Mouse (Mus musculus) neutrophil, adult 5-6 weeks (primary cell): Measurements from ENCODE around the gene Herpud1. TPM values are rescaled to one million over a fixed set of nuclear protein-coding genes. Genes with fewer than 3 reads are reported as not detected.
A peak's percentile ranks its signal among the peaks of the same experiment; 100 is the strongest.
"Not testable (repeated sequence)": the region's sequence is repeated elsewhere in the genome, so short reads cannot be mapped to it uniquely, and the experiment has no call there.

ENCODE experiments used
- ATAC-seq: fragments of 151-379, 151-347 bp; 2 replicates; pipeline ENCODE4 v1.8.0; 2017; ENCODE audit warnings: mild to moderate bottlenecking, moderate TSS enrichment; ENCODE audit not compliant: insufficient number of reproducible peaks, poor library complexity, low FRiP score, severe bottlenecking; ENCODE audit errors: extremely low read depth
- total RNA-seq: library from RNA; stranded (forward); fragments of 200-1000 nt; gene quantifications from 2 replicates; pipeline ENCODE4 v1.2.3, GENCODE M21; 2017

The Herpud1 gene
- total RNA-seq, 1 experiment from 2014 or later, result 154 TPM

GRCm38 (mm10) chr8:94396964-94397657 is 10.9 kb downstream of the Herpud1 start:
- peak; percentile 71 for ATAC-seq

DNA sequence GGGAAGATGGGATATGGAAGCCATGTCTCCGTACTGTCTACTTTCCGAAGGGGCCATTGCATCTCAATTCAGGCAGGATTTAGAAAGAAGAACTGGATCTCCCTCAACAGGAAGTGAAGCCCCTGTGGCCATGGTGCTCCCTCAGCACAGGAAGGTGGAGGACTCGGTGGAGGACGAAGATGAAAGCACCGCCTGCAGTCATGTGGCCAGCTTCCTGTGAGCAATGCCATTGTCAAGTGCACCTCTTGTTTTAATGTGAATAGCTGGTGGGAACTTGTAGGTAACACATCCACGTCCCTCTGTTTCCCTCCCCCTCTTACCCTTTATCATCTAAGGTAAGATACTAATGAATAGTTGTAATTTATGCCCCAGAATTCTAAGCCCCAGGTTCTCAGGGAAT is 12.3 kb downstream of the Herpud1 start:
- ATAC-seq, result no peak

GRCm38 (mm10) chr8:94399361-94399953 is 13.2 kb downstream of the Herpud1 start:
- ATAC-seq, result no peak

- ATAC-seq, result not testable (repeated sequence)
These were observed 13.7 kb downstream of the Herpud1 start for GRCm38 (mm10) chr8:94399957-94400356.

GRCm38 (mm10) chr8:94408443-94409080 is 22.3 kb downstream of the Herpud1 start:
- 0 out of 2 replicates have a peak, but pooled peaks have one; percentile 20 for ATAC-seq

DNA sequence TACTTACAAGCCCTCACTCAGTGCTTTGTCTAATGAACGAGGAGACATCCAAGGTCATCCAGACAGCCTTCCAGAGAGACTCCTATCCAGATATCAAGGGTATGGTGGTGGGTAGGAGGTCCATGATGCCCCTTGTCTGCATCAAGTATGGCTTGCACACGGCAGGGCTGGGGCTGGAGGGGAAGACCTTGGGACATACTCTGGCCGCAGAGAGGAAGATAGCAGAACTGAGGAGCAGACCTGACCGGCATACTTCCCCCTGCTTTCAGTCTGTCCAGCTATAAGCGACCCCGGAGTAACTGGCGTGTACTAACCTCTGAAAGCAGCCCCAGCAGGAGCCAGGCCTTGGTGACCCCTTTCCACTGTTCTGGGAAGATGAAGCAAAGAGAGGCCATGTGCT is 23.3 kb downstream of the Herpud1 start:
- ATAC-seq, result 0 out of 2 replicates have a peak, but pooled peaks have one; percentile 25

- ATAC-seq, result no peak
These were observed 26.3 kb downstream of the Herpud1 start for GRCm38 (mm10) chr8:94412518-94412917.

- ATAC-seq, result 0 out of 2 replicates have a peak, but pooled peaks have one; percentile 7
These were observed 27.3 kb downstream of the Herpud1 start for GRCm38 (mm10) chr8:94413509-94413908.

DNA sequence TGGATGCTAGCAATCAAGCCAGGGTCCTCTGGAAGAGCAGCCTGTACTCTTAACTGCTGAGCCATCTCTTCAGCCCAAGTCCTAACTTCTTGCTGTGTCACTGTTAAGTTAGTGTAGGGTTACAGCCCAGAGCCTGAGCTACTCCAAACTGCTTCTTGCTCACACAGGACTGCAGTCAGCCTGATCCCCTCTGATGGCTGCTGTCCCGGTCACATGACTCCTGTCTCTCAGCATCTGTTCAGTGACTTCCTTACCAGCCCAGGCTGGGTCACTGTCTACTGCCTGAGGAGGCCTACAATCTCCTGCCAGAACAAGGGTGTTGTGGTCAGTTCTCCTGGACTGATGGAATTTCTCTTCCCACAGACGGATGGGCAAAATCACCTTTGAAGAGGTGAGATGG is 29.0 kb downstream of the Herpud1 start:
- no peak for ATAC-seq

GRCm38 (mm10) chr8:94418017-94418416 is 31.8 kb downstream of the Herpud1 start:
- peak; percentile 70 for ATAC-seq

- peak; percentile 6; the same call in 1 of the 2 replicates for ATAC-seq
These were observed 36.0 kb downstream of the Herpud1 start for GRCm38 (mm10) chr8:94422270-94422669.

DNA sequence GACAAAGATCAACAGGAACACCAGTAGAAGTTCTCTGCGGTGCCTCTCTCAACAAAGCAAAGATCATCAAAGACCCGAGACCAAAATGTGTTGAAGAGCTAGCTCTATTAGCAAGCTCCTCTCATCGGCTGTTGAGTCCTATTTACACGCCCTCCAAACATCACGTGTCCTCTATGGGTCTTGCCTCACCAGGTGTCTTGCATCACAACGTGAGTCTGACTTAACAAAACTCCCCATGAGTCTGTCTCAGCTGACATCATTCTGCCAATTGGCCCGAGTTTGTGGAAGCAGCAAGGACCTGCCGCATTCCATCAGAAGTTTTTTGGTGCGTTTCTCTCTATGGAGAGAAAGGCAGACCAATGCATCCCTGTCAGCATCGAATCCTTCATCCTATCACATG is 41.7 kb downstream of the Herpud1 start:
- ATAC-seq, result peak; percentile 86

- ATAC-seq, result no peak
These were observed 42.2 kb downstream of the Herpud1 start for GRCm38 (mm10) chr8:94428420-94428819.

- ATAC-seq, result no peak
These were observed 43.1 kb downstream of the Herpud1 start for GRCm38 (mm10) chr8:94429376-94429775.

DNA sequence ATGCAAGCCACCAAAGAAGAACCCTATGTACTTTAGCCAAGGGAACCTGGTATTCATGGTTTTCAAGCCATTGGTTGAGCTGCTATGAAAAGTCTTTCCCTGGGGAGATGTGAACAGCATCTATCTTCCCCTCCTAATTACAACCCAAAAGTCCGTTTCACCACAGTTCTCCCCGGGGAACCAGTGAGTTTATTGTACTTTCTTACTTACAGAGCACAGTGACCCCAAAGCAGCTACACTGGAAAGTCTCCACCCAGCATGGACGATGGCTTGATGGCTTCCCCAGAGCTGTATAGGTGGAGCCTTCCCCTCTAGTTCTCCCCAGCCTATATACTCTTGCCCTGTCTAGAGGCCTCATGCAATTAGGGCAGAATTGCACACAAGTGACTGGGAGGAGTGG is 46.0 kb downstream of the Herpud1 start:
- ATAC-seq, result no peak

- ATAC-seq, result peak; percentile 88
These were observed 47.8 kb downstream of the Herpud1 start, which contains the start of gene Nlrc5 for GRCm38 (mm10) chr8:94433981-94434466. Gene Nlrc5 (plus strand): TSS chr8:94434356.

- no peak for ATAC-seq
These were observed 48.7 kb downstream of the Herpud1 start for GRCm38 (mm10) chr8:94434958-94435357.

GRCm38 (mm10) chr8:94435397-94436111 is 49.3 kb downstream of the Herpud1 start:
- no peak for ATAC-seq

- no peak for ATAC-seq
These were observed 49.9 kb downstream of the Herpud1 start for GRCm38 (mm10) chr8:94436112-94436572.
